Mouse (Mus musculus) limb, embryonic 14.5 days (tissue): ENCODE results near the gene Npas3. TPM values are rescaled to one million over a fixed set of nuclear protein-coding genes. Genes with fewer than 3 reads are reported as not detected.

ENCODE experiments used
- ATAC-seq: fragments of 200-750 bp; cut with Nextera tagmentation; 2 replicates; pipeline ENCODE4 v1.8.0; 2017; ENCODE audit warnings: low read depth, moderate number of reproducible peaks, moderate TSS enrichment; ENCODE audit not compliant: low FRiP score
- DNase-seq: peaks from one replicate; pipeline ENCODE4 v3.0.0-alpha.2; 2015; ENCODE audit warnings: low spot score
- H3K27ac ChIP-seq: fragments of 300-500 bp; sonication (generic); replicated peaks from 2 replicates; pipeline ENCODE4 v1.5.1; 2014; ENCODE audit warnings: low read depth, mild to moderate bottlenecking, low read length, moderate library complexity, mixed read lengths
- H3K27me3 ChIP-seq: fragments of 300-500 bp; sonication (generic); 2 replicates; pipeline ENCODE4 v1.6.1; 2014; ENCODE audit warnings: low read length, mixed read lengths; ENCODE audit not compliant: control insufficient read depth, insufficient read depth
- H3K36me3 ChIP-seq: fragments of 300-500 bp; sonication (generic); 2 replicates; pipeline ENCODE4 v1.6.1; 2014; ENCODE audit warnings: mild to moderate bottlenecking, low read length, moderate library complexity, mixed read lengths; ENCODE audit not compliant: control insufficient read depth, insufficient read depth
- H3K4me1 ChIP-seq: fragments of 300-500 bp; sonication (generic); 2 replicates; pipeline ENCODE4 v1.6.1; 2014; ENCODE audit warnings: antibody characterized with exemption, low read length, mixed read lengths; ENCODE audit not compliant: control insufficient read depth, insufficient read depth
- H3K4me2 ChIP-seq: fragments of 300-500 bp; sonication (generic); replicated peaks from 2 replicates; pipeline ENCODE4 v1.6.1; 2014; ENCODE audit warnings: low read depth, mild to moderate bottlenecking, low read length, moderate library complexity; ENCODE audit not compliant: severe bottlenecking
- H3K4me3 ChIP-seq: fragments of 300-500 bp; sonication (generic); replicated peaks from 2 replicates; pipeline ENCODE4 v1.5.1; 2014; ENCODE audit warnings: low read length
- H3K9ac ChIP-seq: fragments of 300-500 bp; sonication (generic); 2 replicates; pipeline ENCODE4 v1.6.1; 2014; ENCODE audit warnings: mild to moderate bottlenecking, low read depth, low read length, moderate library complexity; ENCODE audit not compliant: severe bottlenecking
- H3K9me3 ChIP-seq: fragments of 300-500 bp; sonication (generic); 2 replicates; pipeline ENCODE4 v1.6.1; 2016; ENCODE audit warnings: low read length; ENCODE audit not compliant: control insufficient read depth
- POLR2A ChIP-seq: fragments of 200-500 bp; IDR thresholded peaks from 2 replicates; pipeline ENCODE4 v1.8.0; 2012; ENCODE audit warnings: inconsistent platforms, mild to moderate bottlenecking, moderate library complexity, borderline replicate concordance; ENCODE audit not compliant: insufficient read depth, insufficient read length; ENCODE audit errors: extremely low read depth
- WGBS: fragments of 180-500 bp; shearing (Covaris S2); extraction: QIAGEN DNeasy Blood & Tissue Kit; methylation state at CpG from one replicate; pipeline ENCODE4 v1.1.7; 2014; 5-methylcytosine and 5-hydroxymethylcytosine counted together
- polyA plus RNA-seq, 2 experiments: library from polyadenylated mRNA; depleted of rRNA in 1 of 2; stranded (reverse) in 1 of 2; unstranded in 1 of 2; fragments of >200 nt; fragmentation: Nextera tagmentation in 1 of 2; extraction: Ambion mirVana in 1 of 2; gene quantifications; 2 replicates each; pipeline versions ENCODE4 v1.2.1 to v1.2.3; 2012 to 2014

Gene Npas3
- polyA plus RNA-seq, 2 experiments: 5.3 to 5.9 TPM

- Histone ChIP-seq H3K9me3 (no peaks in the 10 kb centered on the region), H3K4me2 (no peak overlapping the region), H3K9ac (no peak overlapping the region), H3K27ac (no peak overlapping the region), H3K36me3 (no peaks in the 10 kb centered on the region), H3K27me3 (no peaks in the 10 kb centered on the region), H3K4me3 (no peak overlapping the region), H3K4me1 (peaks cover 7% of the 10 kb centered on the region)
- no peak for ATAC-seq
- no peak for TF ChIP-seq POLR2A
- DNase-seq: no peak
- 41% methylated on average over 2 of the region's 2 CpGs for WGBS
These were observed 604.0 kb downstream of the Npas3 start for GRCm38 (mm10) chr12:53852432-53852831.

GRCm38 (mm10) chr12:53860176-53860575 is 611.7 kb downstream of the Npas3 start:
- DNase-seq (no peak), ATAC-seq (no peak)
- no peak overlapping the region for H3K9ac ChIP-seq
- H3K27ac ChIP-seq: no peak overlapping the region
- no peaks in the 10 kb centered on the region for H3K36me3 ChIP-seq
- TF ChIP-seq POLR2A: no peak
- H3K27me3 ChIP-seq: no peaks in the 10 kb centered on the region
- H3K4me2 ChIP-seq: no peak overlapping the region
- peaks cover 11% of the 10 kb centered on the region for H3K4me1 ChIP-seq
- H3K9me3 ChIP-seq: no peaks in the 10 kb centered on the region
- no peak overlapping the region for H3K4me3 ChIP-seq

DNA sequence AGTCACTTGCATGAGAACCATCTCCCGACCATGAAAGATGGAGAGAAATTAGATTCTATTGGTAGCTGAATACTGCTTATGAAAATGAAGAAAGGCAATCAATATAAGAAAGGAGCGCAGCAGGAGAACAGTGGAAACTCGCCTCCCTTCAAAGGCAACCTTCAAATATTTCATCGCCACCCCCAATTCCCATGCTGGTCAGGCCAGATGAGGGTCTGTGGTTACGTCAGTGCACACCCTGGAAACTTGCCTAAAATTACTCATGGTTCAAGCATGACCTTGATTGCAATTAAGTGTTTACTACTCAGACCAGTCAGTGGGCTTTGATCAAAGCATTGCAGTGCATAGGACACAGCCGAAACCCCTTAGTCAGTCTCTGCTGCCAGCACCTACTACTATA is 613.8 kb downstream of the Npas3 start:
- Histone ChIP-seq H3K27me3 (no peaks in the 10 kb centered on the region), H3K36me3 (no peaks in the 10 kb centered on the region), H3K4me2 (no peak overlapping the region), H3K9me3 (no peaks in the 10 kb centered on the region), H3K4me1 (peaks cover 11% of the 10 kb centered on the region), H3K9ac (no peak overlapping the region), H3K27ac (no peak overlapping the region), H3K4me3 (no peak overlapping the region)
- ATAC-seq (no peak), DNase-seq (no peak)
- TF ChIP-seq POLR2A: no peak
- WGBS: 44% methylated on average over 6 of the region's 6 CpGs

GRCm38 (mm10) chr12:53864436-53865136 is 616.1 kb downstream of the Npas3 start:
- no peak for TF ChIP-seq POLR2A
- Histone ChIP-seq H3K36me3 (no peaks in the 10 kb centered on the region), H3K9me3 (no peaks in the 10 kb centered on the region), H3K4me1 (peaks cover 11% of the 10 kb centered on the region), H3K27ac (no peak overlapping the region), H3K27me3 (no peaks in the 10 kb centered on the region), H3K9ac (no peak overlapping the region), H3K4me3 (no peak overlapping the region), H3K4me2 (no peak overlapping the region)
- 78% methylated on average over 5 of the region's 5 CpGs for WGBS
- DNase-seq (no peak), ATAC-seq (no peak)

DNA sequence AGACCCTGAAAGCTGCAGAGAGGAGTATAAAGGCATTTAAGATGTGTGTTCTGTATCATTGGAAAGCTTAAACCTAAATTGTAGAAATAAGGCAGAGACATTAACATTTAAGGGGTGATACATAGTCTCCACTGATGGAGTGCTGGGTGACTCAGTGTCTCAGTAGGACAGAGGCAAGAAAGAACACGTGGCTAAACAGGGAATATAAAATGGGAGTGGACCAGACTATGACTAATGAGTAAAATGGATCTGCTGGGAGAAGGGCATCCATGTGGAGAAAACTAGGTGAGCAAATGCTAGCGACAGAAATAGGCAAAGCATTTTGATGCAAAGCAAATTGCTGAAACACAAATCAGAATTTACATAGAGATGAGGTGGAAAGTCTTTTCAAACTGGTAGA is 617.2 kb downstream of the Npas3 start:
- Histone ChIP-seq H3K4me1 (peaks cover 11% of the 10 kb centered on the region), H3K27ac (no peak overlapping the region), H3K9me3 (no peaks in the 10 kb centered on the region), H3K9ac (no peak overlapping the region), H3K27me3 (no peaks in the 10 kb centered on the region), H3K4me3 (no peak overlapping the region), H3K36me3 (no peaks in the 10 kb centered on the region), H3K4me2 (no peak overlapping the region)
- WGBS: 60% methylated on average over 2 of the region's 2 CpGs
- DNase-seq: no peak
- no peak for ATAC-seq
- no peak for TF ChIP-seq POLR2A

- H3K27me3 ChIP-seq: no peaks in the 10 kb centered on the region
These were observed 621.5 kb downstream of the Npas3 start for GRCm38 (mm10) chr12:53869981-53870380.

More at GRCm38 (mm10) chr12:53869981-53870380, 621.5 kb downstream of the Npas3 start:
- Histone ChIP-seq H3K36me3 (no peaks in the 10 kb centered on the region), H3K9me3 (no peaks in the 10 kb centered on the region), H3K27ac (no peak overlapping the region), H3K4me2 (no peak overlapping the region), H3K4me3 (no peak overlapping the region), H3K4me1 (no peaks in the 10 kb centered on the region), H3K9ac (no peak overlapping the region)
- WGBS: 55% methylated on average over 4 of the region's 4 CpGs
- no peak for TF ChIP-seq POLR2A
- no peak for DNase-seq
- ATAC-seq: no peak
